Mouse (Mus musculus): ENCODE data around the gene Pwp2. TPM values are rescaled to one million over a fixed set of nuclear protein-coding genes. Genes with fewer than 3 reads are reported as not detected.

Gene Pwp2
- polyA plus RNA-seq (2015; fragmentation: Illumina TruSeq; extraction: RNeasy Lipid Tissue Mini Kit (QIAGEN cat#74804); ENCODE audit: insufficient read depth, low replicate concordance): 14.7 TPM

DNA sequence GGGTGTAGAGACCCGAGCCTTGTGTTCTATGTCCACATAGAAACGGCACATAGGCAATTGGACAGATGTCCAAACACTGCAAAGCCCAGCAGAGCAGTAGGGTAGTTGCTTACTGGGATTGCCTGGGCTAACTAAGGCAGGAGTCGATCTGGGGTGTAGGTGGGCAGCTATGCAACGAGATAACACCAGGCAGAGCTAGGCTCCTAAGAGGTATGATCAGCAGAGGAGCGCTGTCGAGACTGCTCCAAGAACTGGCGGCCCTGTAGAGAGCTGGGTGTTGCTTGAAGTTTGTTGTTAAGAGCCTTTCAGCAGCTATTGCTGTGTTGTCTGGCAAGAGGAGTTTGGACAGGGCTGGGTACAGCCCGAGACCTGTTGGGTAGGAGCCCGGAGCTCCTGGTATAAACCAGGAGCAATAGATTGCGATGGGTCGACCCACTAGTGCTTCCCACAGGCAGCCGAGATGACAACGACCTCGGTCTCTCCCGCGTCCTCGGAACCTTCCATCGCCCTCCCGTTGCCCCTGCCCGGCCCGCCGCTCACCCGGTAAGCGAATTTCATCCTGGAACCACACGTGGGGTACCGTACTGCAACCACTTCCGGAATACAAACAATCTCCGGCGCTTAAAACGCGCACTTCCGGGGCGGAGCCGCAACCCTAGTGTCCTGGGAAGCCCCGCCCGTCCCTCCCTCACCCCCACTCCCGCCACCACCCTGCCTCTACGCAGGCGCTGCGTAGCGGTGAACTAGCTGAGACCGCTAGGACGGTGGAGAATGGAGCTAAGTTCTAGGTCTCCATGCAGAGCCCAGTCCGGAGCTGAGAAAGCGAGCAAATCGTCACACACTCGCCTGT is at the start of gene Pwp2:
Gene Pwp2, minus strand, starts transcription at position 619 of the 850 bp plus-strand sequence.

GRCm38 (mm10) chr10:78169281-78170042 is 15.5 kb downstream of the Pwp2 start, which contains the start of gene D10Jhu81e:
Gene D10Jhu81e (minus strand): TSS chr10:78169782.

Other genes with a start within 250 kb of the Pwp2 start
- gene Trpm2, start 214.6 kb downstream of the Pwp2 start, polyA plus RNA-seq (2015; fragmentation: Illumina TruSeq; extraction: RNeasy Lipid Tissue Mini Kit (QIAGEN cat#74804); ENCODE audit: insufficient read depth, low replicate concordance): 66.5 TPM
- gene 1810043G02Rik, start 206.6 kb downstream of the Pwp2 start, polyA plus RNA-seq (2015; fragmentation: Illumina TruSeq; extraction: RNeasy Lipid Tissue Mini Kit (QIAGEN cat#74804); ENCODE audit: insufficient read depth, low replicate concordance): 4.4 TPM
- gene Pfkl, start 175.1 kb downstream of the Pwp2 start, polyA plus RNA-seq (2015; fragmentation: Illumina TruSeq; extraction: RNeasy Lipid Tissue Mini Kit (QIAGEN cat#74804); ENCODE audit: insufficient read depth, low replicate concordance): 8.5 TPM
- gene Dnmt3l, start 143.2 kb downstream of the Pwp2 start, polyA plus RNA-seq (2015; fragmentation: Illumina TruSeq; extraction: RNeasy Lipid Tissue Mini Kit (QIAGEN cat#74804); ENCODE audit: insufficient read depth, low replicate concordance): not detected
- 1.9 TPM for gene Aire, start 141.5 kb downstream of the Pwp2 start, polyA plus RNA-seq (2015; fragmentation: Illumina TruSeq; extraction: RNeasy Lipid Tissue Mini Kit (QIAGEN cat#74804); ENCODE audit: insufficient read depth, low replicate concordance)
- 222 TPM for gene Icosl, start 115.8 kb downstream of the Pwp2 start, polyA plus RNA-seq (2015; fragmentation: Illumina TruSeq; extraction: RNeasy Lipid Tissue Mini Kit (QIAGEN cat#74804); ENCODE audit: insufficient read depth, low replicate concordance)
- 16.5 TPM for gene D10Jhu81e, start 15.4 kb downstream of the Pwp2 start, polyA plus RNA-seq (2015; fragmentation: Illumina TruSeq; extraction: RNeasy Lipid Tissue Mini Kit (QIAGEN cat#74804); ENCODE audit: insufficient read depth, low replicate concordance)
- gene Trappc10, start 59.5 kb upstream of the Pwp2 start, polyA plus RNA-seq (2015; fragmentation: Illumina TruSeq; extraction: RNeasy Lipid Tissue Mini Kit (QIAGEN cat#74804); ENCODE audit: insufficient read depth, low replicate concordance): 37.9 TPM
- gene Agpat3, start 167.3 kb upstream of the Pwp2 start, polyA plus RNA-seq (2015; fragmentation: Illumina TruSeq; extraction: RNeasy Lipid Tissue Mini Kit (QIAGEN cat#74804); ENCODE audit: insufficient read depth, low replicate concordance): 32.4 TPM
- 159 TPM for gene Rrp1, start 227.9 kb upstream of the Pwp2 start, polyA plus RNA-seq (2015; fragmentation: Illumina TruSeq; extraction: RNeasy Lipid Tissue Mini Kit (QIAGEN cat#74804); ENCODE audit: insufficient read depth, low replicate concordance)
- 83.1 TPM for gene Cstb, start 240.5 kb upstream of the Pwp2 start, polyA plus RNA-seq (2015; fragmentation: Illumina TruSeq; extraction: RNeasy Lipid Tissue Mini Kit (QIAGEN cat#74804); ENCODE audit: insufficient read depth, low replicate concordance)